Mouse (Mus musculus) midbrain, embryonic 16.5 days (tissue): ENCODE data around the gene Zbtb21. TPM values are rescaled to one million over a fixed set of nuclear protein-coding genes. Genes with fewer than 3 reads are reported as not detected.
"Not testable (repeated sequence)": the region's sequence is repeated elsewhere in the genome, so short reads cannot be mapped to it uniquely, and the experiment has no call there.

ENCODE experiments used
- ATAC-seq: fragments of 200-750 bp; cut with Nextera tagmentation; 2 replicates; pipeline ENCODE4 v1.8.0; 2017; ENCODE audit warnings: moderate TSS enrichment
- H3K27ac ChIP-seq: fragments of 300-500 bp; sonication (generic); 2 replicates; pipeline ENCODE4 v1.5.1; 2014; ENCODE audit warnings: mild to moderate bottlenecking, low read length, mixed read lengths
- H3K27me3 ChIP-seq: fragments of 300-500 bp; sonication (generic); 2 replicates; pipeline ENCODE4 v1.6.1; 2014; ENCODE audit warnings: low read depth, low read length, mixed read lengths; ENCODE audit not compliant: control insufficient read depth, insufficient read depth
- H3K36me3 ChIP-seq: fragments of 300-500 bp; sonication (generic); 2 replicates; pipeline ENCODE4 v1.6.1; 2014; ENCODE audit warnings: mild to moderate bottlenecking, low read length, moderate library complexity, mixed read lengths; ENCODE audit not compliant: control insufficient read depth, insufficient read depth
- H3K4me1 ChIP-seq: fragments of 300-500 bp; sonication (generic); 2 replicates; pipeline ENCODE4 v1.6.1; 2014; ENCODE audit warnings: mild to moderate bottlenecking, low read length, mixed read lengths; ENCODE audit not compliant: control insufficient read depth, insufficient read depth
- H3K4me2 ChIP-seq: fragments of 300-500 bp; sonication (generic); 2 replicates; pipeline ENCODE4 v1.6.1; 2014; ENCODE audit warnings: mild to moderate bottlenecking, low read length, mixed read lengths
- H3K4me3 ChIP-seq: fragments of 300-500 bp; sonication (generic); 2 replicates; pipeline ENCODE4 v1.5.1; 2014; ENCODE audit warnings: low read depth, mild to moderate bottlenecking, low read length, moderate library complexity, mixed read lengths
- H3K9ac ChIP-seq: fragments of 300-500 bp; sonication (generic); 2 replicates; pipeline ENCODE4 v1.6.1; 2014; ENCODE audit warnings: low read depth, low read length, mixed read lengths
- H3K9me3 ChIP-seq: fragments of 300-500 bp; sonication (generic); replicated peaks from 2 replicates; pipeline ENCODE4 v1.6.1; 2014; ENCODE audit warnings: mild to moderate bottlenecking, low read length, mixed read lengths; ENCODE audit not compliant: control insufficient read depth, poor library complexity, severe bottlenecking
- WGBS: fragments of 180-500 bp; shearing (Covaris S2); extraction: QIAGEN DNeasy Blood & Tissue Kit; methylation state at CpG from one replicate; pipeline ENCODE4 v1.1.7; 2014; 5-methylcytosine and 5-hydroxymethylcytosine counted together
- polyA plus RNA-seq: library from polyadenylated mRNA; unstranded; fragments of >200 nt; fragmentation: Nextera tagmentation; extraction: Ambion mirVana; gene quantifications from 2 replicates; pipeline ENCODE4 v1.2.1, GENCODE M21; 2015

The Zbtb21 gene
- polyA plus RNA-seq, result 11.9 and 12.8 TPM in 2 replicates

GRCm38 (mm10) chr16:97962151-97962948 is at the start of gene Zbtb21, which contains the start of gene C2cd2:
Gene Zbtb21, minus strand, starts transcription at chr16:97962622.
Gene C2cd2, minus strand, starts transcription at chr16:97962598.
- under 1% methylated on average over 77 of the region's 78 CpGs for WGBS
- H3K4me3 ChIP-seq, result peak within 1 kb of the TSS; percentile 92
- no peaks in the 10 kb centered on the region for H3K9me3 ChIP-seq
- H3K27ac ChIP-seq, result peak within 1 kb of the TSS; percentile 98
- H3K36me3 ChIP-seq, result no peaks in the 10 kb centered on the region
- H3K27me3 ChIP-seq, result no peaks in the 10 kb centered on the region
- H3K4me2 ChIP-seq, result peak within 1 kb of the TSS; percentile 95
- peak within 1 kb of the TSS; percentile 93 for H3K9ac ChIP-seq
- peaks cover 13% of the 10 kb centered on the region for H3K4me1 ChIP-seq
- peak; percentile 99 for ATAC-seq

- H3K27ac ChIP-seq, result peak overlapping the region; percentile 43; the same call in 1 of the 2 replicates
- H3K27me3 ChIP-seq, H3K9me3 ChIP-seq, H3K36me3 ChIP-seq: not testable (repeated sequence)
- H3K4me2 ChIP-seq, result peak overlapping the region; percentile 66
- ATAC-seq, result peak; percentile 85
- WGBS, result under 1% methylated on average over 8 of the region's 8 CpGs
- peaks cover 13% of the 10 kb centered on the region for H3K4me1 ChIP-seq
- H3K4me3 ChIP-seq, result peak overlapping the region; percentile 43
- peak overlapping the region; percentile 60 for H3K9ac ChIP-seq
These were observed 34.9 kb upstream of the Zbtb21 start for GRCm38 (mm10) chr16:97997383-97997731.

- Histone ChIP-seq H3K4me2 (peak within 1 kb of the TSS; percentile 66), H3K27me3 (no peaks in the 10 kb centered on the region), H3K4me3 (peak within 1 kb of the TSS; percentile 43), H3K27ac (peak within 1 kb of the TSS; percentile 43; the same call in 1 of the 2 replicates), H3K36me3 (0 out of 2 replicates have a peak, but pooled peaks cover 2% of the 10 kb centered on the region), H3K9me3 (no peaks in the 10 kb centered on the region; the same call in 1 of the 2 replicates), H3K4me1 (peaks cover 13% of the 10 kb centered on the region), H3K9ac (peak within 1 kb of the TSS; percentile 60)
- WGBS, result under 1% methylated on average over 22 of the region's 22 CpGs
- peak; percentile 99 for ATAC-seq
These were observed 34.4 kb upstream of the Zbtb21 start, which contains the start of gene B230307C23Rik for GRCm38 (mm10) chr16:97996616-97997382. Gene B230307C23Rik, plus strand, starts transcription at chr16:97997315.

GRCm38 (mm10) chr16:97995849-97996615 is 33.6 kb upstream of the Zbtb21 start:
- H3K4me1 ChIP-seq, result peaks cover 13% of the 10 kb centered on the region
- no peak for ATAC-seq
- 17% methylated on average over 1 of the region's 1 CpGs for WGBS
- no peaks in the 10 kb centered on the region; the same call in 1 of the 2 replicates for H3K9me3 ChIP-seq
- no peaks in the 10 kb centered on the region for H3K27me3 ChIP-seq
- H3K4me2 ChIP-seq, result peak overlapping the region; percentile 66
- H3K4me3 ChIP-seq, result peak overlapping the region; percentile 43
- H3K27ac ChIP-seq, result no peak overlapping the region
- 0 out of 2 replicates have a peak, but pooled peaks cover 2% of the 10 kb centered on the region for H3K36me3 ChIP-seq
- H3K9ac ChIP-seq, result no peak overlapping the region; the same call in 1 of the 2 replicates

GRCm38 (mm10) chr16:97992477-97992876 is 30.1 kb upstream of the Zbtb21 start:
- H3K4me2 ChIP-seq, H3K4me3 ChIP-seq, ATAC-seq, H3K9ac ChIP-seq, H3K4me1 ChIP-seq, H3K27me3 ChIP-seq, H3K36me3 ChIP-seq, H3K9me3 ChIP-seq, H3K27ac ChIP-seq: not testable (repeated sequence)
- 87% methylated on average over 3 of the region's 3 CpGs for WGBS

- Histone ChIP-seq H3K9ac (no peak overlapping the region), H3K9me3 (no peaks in the 10 kb centered on the region), H3K4me1 (peaks cover 5% of the 10 kb centered on the region; the same call in 1 of the 2 replicates), H3K27ac (no peak overlapping the region), H3K4me2 (no peak overlapping the region), H3K36me3 (no peaks in the 10 kb centered on the region), H3K4me3 (no peak overlapping the region), H3K27me3 (no peaks in the 10 kb centered on the region)
- WGBS, result 96% methylated on average over 2 of the region's 2 CpGs
- ATAC-seq, result no peak
These were observed 29.1 kb upstream of the Zbtb21 start for GRCm38 (mm10) chr16:97991517-97991916.

GRCm38 (mm10) chr16:97984589-97984988 is 22.2 kb upstream of the Zbtb21 start:
- Histone ChIP-seq H3K27me3 (no peaks in the 10 kb centered on the region), H3K36me3 (no peaks in the 10 kb centered on the region), H3K9ac (no peak overlapping the region), H3K4me3 (no peak overlapping the region), H3K9me3 (no peaks in the 10 kb centered on the region), H3K27ac (no peak overlapping the region), H3K4me2 (no peak overlapping the region), H3K4me1 (no peaks in the 10 kb centered on the region)
- no peak for ATAC-seq
- 49% methylated on average over 5 of the region's 5 CpGs for WGBS

GRCm38 (mm10) chr16:97981362-97981761 is 18.9 kb upstream of the Zbtb21 start:
- WGBS, result 74% methylated on average over 1 of the region's 1 CpGs
- Histone ChIP-seq H3K4me2 (no peak overlapping the region), H3K36me3 (no peaks in the 10 kb centered on the region), H3K9me3 (no peaks in the 10 kb centered on the region), H3K9ac (no peak overlapping the region), H3K4me3 (no peak overlapping the region), H3K4me1 (no peaks in the 10 kb centered on the region), H3K27me3 (no peaks in the 10 kb centered on the region), H3K27ac (no peak overlapping the region)
- no peak for ATAC-seq
